Mouse (Mus musculus) embryonic facial prominence, embryonic 11.5 days (tissue): ENCODE data around the gene Tmtc4. TPM values are rescaled to one million over a fixed set of nuclear protein-coding genes. Genes with fewer than 3 reads are reported as not detected.

Experiments used
- ATAC-seq: fragments of 200-750 bp; cut with Nextera tagmentation; replicated peaks from 2 replicates; pipeline ENCODE4 v1.8.0; 2017; ENCODE audit warnings: low read depth; ENCODE audit not compliant: insufficient number of reproducible peaks, low FRiP score, low TSS enrichment
- DNase-seq: peaks from one replicate; pipeline ENCODE4 v3.0.0-alpha.2; 2015; ENCODE audit warnings: low spot score
- H3K27ac ChIP-seq: fragments of 300-500 bp; sonication (generic); replicated peaks from 2 replicates; pipeline ENCODE4 v1.5.1; 2014; ENCODE audit warnings: mild to moderate bottlenecking, low read depth, low read length, control low read depth
- H3K27me3 ChIP-seq: fragments of 300-500 bp; sonication (generic); 2 replicates; pipeline ENCODE4 v1.6.1; 2014; ENCODE audit warnings: mild to moderate bottlenecking, low read length, moderate library complexity, mixed read lengths; ENCODE audit not compliant: control insufficient read depth, insufficient read depth
- H3K36me3 ChIP-seq: fragments of 300-500 bp; sonication (generic); replicated peaks from 2 replicates; pipeline ENCODE4 v1.6.1; 2014; ENCODE audit warnings: low read depth, mild to moderate bottlenecking, low read length, moderate library complexity, mixed read lengths; ENCODE audit not compliant: control insufficient read depth, insufficient read depth
- H3K4me1 ChIP-seq: fragments of 300-500 bp; sonication (generic); 2 replicates; pipeline ENCODE4 v1.6.1; 2014; ENCODE audit warnings: low read length, mixed read lengths; ENCODE audit not compliant: control insufficient read depth, insufficient read depth
- H3K4me2 ChIP-seq: fragments of 300-500 bp; sonication (generic); 2 replicates; pipeline ENCODE4 v1.6.1; 2014; ENCODE audit warnings: low read depth, mild to moderate bottlenecking, control low read depth, low read length, moderate library complexity
- H3K4me3 ChIP-seq: fragments of 300-500 bp; sonication (generic); 2 replicates; pipeline ENCODE4 v1.5.1; 2014; ENCODE audit warnings: low read depth, low read length, control low read depth
- H3K9ac ChIP-seq: fragments of 300-500 bp; sonication (generic); replicated peaks from 2 replicates; pipeline ENCODE4 v1.6.1; 2014; ENCODE audit warnings: mild to moderate bottlenecking, control low read depth, low read length
- H3K9me3 ChIP-seq: fragments of 300-500 bp; sonication (generic); replicated peaks from 2 replicates; pipeline ENCODE4 v1.6.1; 2016; ENCODE audit warnings: mild to moderate bottlenecking, low read length, inconsistent platforms, mixed read lengths; ENCODE audit not compliant: control insufficient read depth
- WGBS: fragments of 180-500 bp; shearing (Covaris S2); extraction: QIAGEN DNeasy Blood & Tissue Kit; methylation state at CpG from one replicate; pipeline ENCODE4 v1.1.7; 2014; 5-methylcytosine and 5-hydroxymethylcytosine counted together
- polyA plus RNA-seq: library from polyadenylated mRNA; unstranded; fragments of >200 nt; fragmentation: Nextera tagmentation; extraction: Ambion mirVana; gene quantifications from 2 replicates; pipeline ENCODE4 v1.2.1, GENCODE M21; 2014

Tmtc4 gene
- polyA plus RNA-seq, 1 experiment from 2014 or later: 40.3 TPM

DNA sequence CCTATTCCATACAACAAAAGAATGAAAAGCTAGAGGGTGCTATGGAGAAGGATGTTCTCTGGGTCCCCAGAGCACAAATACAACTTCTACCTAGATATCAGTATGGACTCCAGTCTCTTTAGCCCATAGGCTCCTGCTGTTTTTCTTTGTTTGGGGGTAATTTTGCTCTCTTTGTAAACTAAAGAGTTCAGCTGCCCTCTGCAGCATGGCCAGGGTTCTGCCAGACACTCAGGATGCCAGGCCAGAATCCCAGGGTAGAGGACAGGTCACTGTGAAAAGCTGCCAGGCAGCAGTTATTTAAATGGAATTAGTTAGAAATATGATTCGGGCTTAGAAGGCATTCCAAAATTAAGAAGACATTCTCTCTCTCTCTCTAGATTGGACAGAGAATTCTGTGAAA is 47.4 kb downstream of the Tmtc4 start:
- no peak overlapping the region for H3K27ac ChIP-seq
- no peak overlapping the region for H3K4me3 ChIP-seq
- ATAC-seq (no peak), DNase-seq (no peak)
- H3K27me3 ChIP-seq: no peaks in the 10 kb centered on the region
- no peaks in the 10 kb centered on the region for H3K4me1 ChIP-seq
- no peaks in the 10 kb centered on the region for H3K36me3 ChIP-seq
- H3K4me2 ChIP-seq: no peak overlapping the region
- no peak overlapping the region for H3K9ac ChIP-seq
- 85% methylated on average over 1 of the region's 1 CpGs for WGBS
- H3K9me3 ChIP-seq: no peaks in the 10 kb centered on the region

DNA sequence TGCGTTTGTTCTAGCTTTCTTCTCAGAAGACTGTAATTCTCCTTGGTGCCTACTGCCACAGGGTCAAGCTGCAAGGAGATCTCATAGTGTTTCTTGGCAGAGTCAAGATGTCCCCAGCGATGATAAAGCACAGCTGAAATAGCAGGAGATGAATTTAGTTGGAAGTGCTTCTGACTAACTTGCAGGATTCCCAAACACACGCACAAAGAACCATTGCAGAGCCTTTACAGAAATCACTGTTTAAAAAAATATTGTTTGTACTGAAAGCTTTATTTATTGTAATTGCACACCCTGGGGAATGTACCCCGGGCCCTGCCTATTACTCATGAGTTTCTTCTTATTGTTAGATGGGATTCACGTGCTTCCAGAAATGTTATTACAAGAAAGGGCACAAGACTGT is 63.8 kb downstream of the Tmtc4 start:
- H3K27me3 ChIP-seq: no peaks in the 10 kb centered on the region
- ATAC-seq: no peak
- no peak overlapping the region for H3K4me2 ChIP-seq
- DNase-seq: no peak
- H3K4me1 ChIP-seq: no peaks in the 10 kb centered on the region
- H3K27ac ChIP-seq: no peak overlapping the region
- H3K9me3 ChIP-seq: no peaks in the 10 kb centered on the region
- H3K9ac ChIP-seq: no peak overlapping the region
- no peak overlapping the region for H3K4me3 ChIP-seq
- WGBS: 72% methylated on average over 5 of the region's 5 CpGs
- H3K36me3 ChIP-seq: no peaks in the 10 kb centered on the region

DNA sequence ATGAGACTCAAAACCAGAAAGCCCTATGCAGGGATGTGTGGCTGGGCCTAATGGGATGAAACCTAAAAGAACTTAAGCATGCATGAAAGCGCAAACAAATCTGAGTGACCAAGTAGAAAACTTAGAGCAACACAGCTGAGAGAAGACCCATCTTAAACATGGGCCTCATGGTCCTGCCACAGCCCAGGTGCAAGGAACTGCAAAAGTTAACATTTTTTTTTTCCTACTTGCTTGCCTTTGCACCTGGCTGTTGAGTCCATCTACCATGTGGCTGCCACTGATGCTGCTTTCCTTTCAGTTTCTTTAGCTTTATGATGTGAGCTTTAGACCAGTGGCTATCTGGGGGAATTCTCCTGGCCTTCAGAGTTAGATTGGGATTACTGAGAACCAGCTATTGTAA is 66.2 kb downstream of the Tmtc4 start:
- Histone ChIP-seq H3K9me3 (no peaks in the 10 kb centered on the region), H3K27me3 (no peaks in the 10 kb centered on the region), H3K4me3 (no peak overlapping the region), H3K4me1 (no peaks in the 10 kb centered on the region; the same call in 1 of the 2 replicates), H3K4me2 (no peak overlapping the region), H3K27ac (no peak overlapping the region), H3K36me3 (no peaks in the 10 kb centered on the region), H3K9ac (no peak overlapping the region)
- ATAC-seq: no peak
- DNase-seq: no peak
- 97% methylated on average over 1 of the region's 1 CpGs for WGBS

DNA sequence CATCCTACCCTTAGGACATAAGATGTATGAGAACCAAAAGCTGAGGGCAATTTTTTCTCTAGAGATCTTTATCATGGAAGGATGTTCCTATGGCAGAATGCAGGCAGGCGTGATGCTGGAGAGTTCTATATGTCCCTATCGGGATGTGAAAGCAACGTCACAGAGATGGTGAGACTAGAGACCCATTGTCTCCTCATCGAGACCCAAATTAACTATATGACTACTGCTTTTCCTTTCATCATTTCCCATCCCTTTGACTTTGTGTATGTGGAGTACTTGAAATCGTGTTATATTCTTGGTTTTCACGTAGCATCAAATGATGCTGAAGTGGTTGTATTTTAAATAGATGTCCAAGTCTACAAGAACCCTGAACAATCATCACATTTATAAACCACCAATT is 70.2 kb downstream of the Tmtc4 start, which contains the start of gene Ggact:
Gene Ggact (minus strand): TSS at position 101 of the 400 bp plus-strand sequence.
- H3K4me2 ChIP-seq: peak within 1 kb of the TSS; percentile 77
- WGBS: 77% methylated on average over 6 of the region's 6 CpGs
- DNase-seq (no peak), ATAC-seq (no peak)
- no peaks in the 10 kb centered on the region for H3K27me3 ChIP-seq
- no peaks in the 10 kb centered on the region; the same call in 1 of the 2 replicates for H3K4me1 ChIP-seq
- peak within 1 kb of the TSS; percentile 62 for H3K4me3 ChIP-seq
- no peaks in the 10 kb centered on the region for H3K9me3 ChIP-seq
- H3K9ac ChIP-seq: peak within 1 kb of the TSS; percentile 64
- H3K36me3 ChIP-seq: no peaks in the 10 kb centered on the region
- H3K27ac ChIP-seq: no peak within 1 kb of the TSS

DNA sequence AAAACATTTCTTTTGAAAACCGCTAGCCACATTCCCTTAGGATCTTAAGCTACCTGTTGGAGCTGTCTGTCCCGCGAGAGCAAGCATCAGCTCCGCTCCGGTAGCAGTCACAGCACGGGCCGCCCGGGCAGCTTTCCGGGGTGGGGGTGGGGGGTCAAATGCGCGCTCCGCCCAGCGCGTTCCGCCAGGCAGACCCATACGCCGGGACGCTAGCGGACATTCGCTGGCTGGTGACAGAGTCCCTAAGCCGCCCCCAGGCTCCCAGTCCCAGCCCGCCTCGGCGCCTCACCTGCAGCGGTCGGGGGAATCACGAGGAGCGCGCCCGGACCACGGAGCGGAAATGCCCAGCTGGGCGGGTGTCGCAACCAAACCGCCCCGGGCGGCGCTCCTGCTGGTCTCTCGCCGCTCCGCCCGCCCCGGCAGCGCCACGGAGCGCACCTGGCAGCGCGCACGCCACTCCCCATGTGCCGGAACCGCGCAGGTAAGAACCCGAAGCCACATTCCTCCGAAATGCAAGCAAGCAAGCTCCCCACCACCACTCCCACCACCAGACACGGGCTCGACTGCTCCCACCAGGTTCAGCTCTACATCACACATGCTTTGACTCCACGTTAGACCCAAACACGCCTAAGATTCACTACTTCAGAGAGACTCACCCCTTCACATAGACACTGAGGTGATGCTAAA is 70.9 kb downstream of the Tmtc4 start:
- Histone ChIP-seq H3K9me3 (no peaks in the 10 kb centered on the region), H3K4me3 (peak overlapping the region; percentile 62), H3K9ac (peak overlapping the region; percentile 64), H3K27ac (no peak overlapping the region), H3K27me3 (no peaks in the 10 kb centered on the region), H3K36me3 (no peaks in the 10 kb centered on the region), H3K4me2 (peak overlapping the region; percentile 77), H3K4me1 (no peaks in the 10 kb centered on the region; the same call in 1 of the 2 replicates)
- ATAC-seq: peak; percentile 77
- under 1% methylated on average over 57 of the region's 58 CpGs for WGBS
- peak; percentile 68 for DNase-seq

DNA sequence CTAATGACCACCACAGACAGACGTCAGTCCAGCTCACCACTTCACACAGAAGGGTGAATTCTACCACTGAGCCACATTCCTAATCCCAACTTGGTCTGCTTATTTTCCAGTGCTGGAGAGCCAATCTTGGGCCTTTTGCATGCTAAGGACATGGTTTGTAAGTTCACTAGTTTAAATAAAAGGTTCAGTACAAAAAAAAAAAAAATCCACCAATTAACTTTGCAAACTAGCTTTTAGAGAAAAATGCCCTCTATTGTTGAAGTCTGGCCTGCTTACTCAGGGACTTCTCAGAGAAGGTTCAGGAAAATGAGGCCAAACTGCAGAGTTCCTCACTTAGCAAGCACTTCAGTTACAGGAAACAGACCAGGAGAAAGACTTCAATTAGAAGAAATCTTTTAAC is 71.7 kb downstream of the Tmtc4 start:
- ATAC-seq: no peak
- no peaks in the 10 kb centered on the region for H3K27me3 ChIP-seq
- no peaks in the 10 kb centered on the region for H3K9me3 ChIP-seq
- H3K4me3 ChIP-seq: no peak overlapping the region
- H3K36me3 ChIP-seq: no peaks in the 10 kb centered on the region
- WGBS: 44% methylated on average over 1 of the region's 1 CpGs
- no peak overlapping the region for H3K27ac ChIP-seq
- H3K9ac ChIP-seq: no peak overlapping the region
- H3K4me2 ChIP-seq: peak overlapping the region; percentile 77; the same call in 1 of the 2 replicates
- no peaks in the 10 kb centered on the region; the same call in 1 of the 2 replicates for H3K4me1 ChIP-seq
- no peak for DNase-seq

DNA sequence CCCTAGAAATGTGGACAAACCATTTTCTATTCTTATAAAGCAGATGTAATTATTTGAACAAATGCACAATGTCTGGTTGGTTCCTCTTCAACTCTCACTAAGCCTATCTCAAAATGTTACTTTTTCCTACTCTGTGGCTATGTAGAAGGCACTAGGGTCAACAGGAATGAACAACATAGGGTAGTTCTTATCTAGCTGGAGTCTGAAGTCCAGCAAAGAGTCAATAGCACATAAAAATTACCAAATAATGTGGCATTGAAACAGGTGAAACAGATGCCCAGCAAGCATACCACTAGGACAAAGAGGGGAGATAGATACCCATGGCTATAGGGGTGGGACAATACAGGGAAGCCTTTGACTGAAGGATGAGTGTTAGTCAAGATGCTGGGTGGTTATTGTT is 72.6 kb downstream of the Tmtc4 start:
- Histone ChIP-seq H3K4me1 (no peaks in the 10 kb centered on the region; the same call in 1 of the 2 replicates), H3K4me3 (no peak overlapping the region), H3K4me2 (no peak overlapping the region), H3K9ac (no peak overlapping the region), H3K9me3 (no peaks in the 10 kb centered on the region), H3K36me3 (no peaks in the 10 kb centered on the region), H3K27ac (no peak overlapping the region), H3K27me3 (no peaks in the 10 kb centered on the region)
- ATAC-seq: no peak
- no peak for DNase-seq

DNA sequence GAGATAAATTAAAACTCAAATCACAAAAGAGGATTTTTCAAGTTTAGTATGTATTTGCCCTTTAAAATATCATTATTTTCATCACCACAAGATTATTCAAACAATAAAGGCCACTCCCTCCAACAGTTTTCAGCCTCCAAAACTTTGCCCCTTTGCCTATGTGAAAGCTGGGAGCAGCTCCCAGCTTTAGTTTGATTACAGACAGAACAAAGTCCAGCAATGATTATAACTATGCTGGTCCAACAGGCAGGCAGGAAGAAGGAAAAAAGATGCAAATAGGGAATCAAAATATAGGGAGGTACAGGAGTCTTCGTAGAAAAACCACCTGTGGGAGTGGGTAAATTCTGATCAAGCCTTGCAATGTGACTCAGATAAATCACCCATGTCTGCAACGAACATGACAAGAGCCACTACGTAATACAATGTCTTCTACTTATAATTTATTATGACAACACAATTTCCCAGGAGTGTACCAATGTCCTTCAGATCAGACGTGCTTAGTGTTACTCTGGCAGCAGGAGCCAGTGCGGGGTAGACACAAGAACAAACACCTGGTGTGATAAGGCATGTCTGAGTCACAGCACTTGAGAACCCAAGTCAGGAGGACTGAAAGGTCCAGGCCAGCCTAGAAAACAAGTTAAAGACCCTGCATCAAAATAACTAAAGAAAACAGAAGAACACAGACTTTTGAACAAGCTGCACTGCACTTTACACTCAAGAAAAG is 74.3 kb downstream of the Tmtc4 start:
- no peak overlapping the region for H3K9ac ChIP-seq
- no peaks in the 10 kb centered on the region; the same call in 1 of the 2 replicates for H3K4me1 ChIP-seq
- no peak overlapping the region for H3K27ac ChIP-seq
- no peak for DNase-seq
- H3K36me3 ChIP-seq: no peaks in the 10 kb centered on the region
- H3K27me3 ChIP-seq: no peaks in the 10 kb centered on the region
- ATAC-seq: no peak
- no peak overlapping the region for H3K4me3 ChIP-seq
- WGBS: 81% methylated on average over 5 of the region's 5 CpGs
- H3K9me3 ChIP-seq: no peaks in the 10 kb centered on the region
- no peak overlapping the region for H3K4me2 ChIP-seq
